Mouse (Mus musculus) cerebellum, adult 18-20 months (tissue): ENCODE data around the gene Cldn11.
"Not testable (repeated sequence)": the region's sequence is repeated elsewhere in the genome, so short reads cannot be mapped to it uniquely, and the experiment has no call there.

Experiments used
- DNase-seq, 2 experiments: peaks; one replicate each; pipeline ENCODE4 v3.0.0; 2021

The Cldn11 gene

DNA sequence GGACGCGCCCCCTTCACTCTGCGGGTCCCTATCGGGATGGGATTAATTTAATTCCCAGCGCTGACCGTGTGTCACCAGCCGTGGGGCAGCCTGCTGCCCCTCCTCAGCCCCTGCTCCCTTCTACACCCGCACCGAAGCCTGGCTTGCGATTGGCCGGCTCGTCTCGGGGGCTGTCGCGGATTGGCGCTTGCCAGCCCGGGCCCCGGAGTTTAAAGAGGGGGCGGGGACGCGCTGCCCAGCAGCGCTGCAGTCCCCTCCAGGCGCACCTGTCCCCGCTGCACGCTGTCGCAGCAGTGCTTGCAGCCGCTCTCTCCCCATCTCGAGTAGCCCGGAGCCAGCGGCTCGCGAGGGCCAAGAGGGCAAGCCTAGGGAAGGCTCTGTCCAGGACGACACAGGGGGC lies at the start of gene Cldn11:
Gene Cldn11 (plus strand): TSS at position 215 of the 400 bp plus-strand sequence.
- peak; percentile 31 to 35 for DNase-seq

DNA sequence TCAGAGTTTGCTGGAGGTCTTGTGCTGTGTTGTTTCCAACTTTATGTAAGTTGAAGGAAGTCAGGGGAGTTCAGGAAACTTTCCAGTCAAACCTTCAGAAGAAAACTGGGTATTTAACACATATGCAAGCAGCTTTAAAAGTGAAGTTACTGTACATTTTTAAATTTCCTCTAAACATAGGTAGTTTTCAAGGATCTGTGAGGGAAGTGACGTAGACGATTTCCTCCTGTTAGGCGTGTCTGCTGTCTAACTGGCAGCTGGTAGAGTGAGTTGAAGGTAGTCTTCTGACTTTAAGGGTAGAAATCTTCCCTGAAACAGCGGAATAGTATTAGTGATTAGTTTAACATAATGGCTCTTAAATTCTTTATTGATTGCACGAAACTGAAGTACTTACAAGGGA lies 49.7 kb upstream of the Cldn11 start:
- DNase-seq: no peak

DNA sequence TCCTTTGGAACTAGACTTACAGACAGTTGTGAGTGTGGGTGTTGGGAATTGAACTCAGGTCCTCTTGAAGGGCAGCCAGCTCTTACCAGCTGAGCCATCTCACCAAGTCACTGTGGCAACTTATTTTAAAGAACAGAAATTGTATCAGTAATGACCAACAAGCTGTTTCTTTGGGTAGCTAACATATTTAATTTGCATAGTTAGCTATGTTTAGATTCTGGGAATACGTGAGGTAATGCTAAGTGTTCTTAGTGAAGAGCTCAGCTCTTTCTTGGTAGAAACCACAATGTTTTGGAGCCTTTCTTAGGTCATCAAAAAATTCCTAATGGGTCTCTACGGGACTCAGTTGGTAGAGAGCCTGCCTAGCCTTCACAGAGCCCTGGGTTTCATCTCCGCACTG lies 48.9 kb upstream of the Cldn11 start:
- no peak for DNase-seq

DNA sequence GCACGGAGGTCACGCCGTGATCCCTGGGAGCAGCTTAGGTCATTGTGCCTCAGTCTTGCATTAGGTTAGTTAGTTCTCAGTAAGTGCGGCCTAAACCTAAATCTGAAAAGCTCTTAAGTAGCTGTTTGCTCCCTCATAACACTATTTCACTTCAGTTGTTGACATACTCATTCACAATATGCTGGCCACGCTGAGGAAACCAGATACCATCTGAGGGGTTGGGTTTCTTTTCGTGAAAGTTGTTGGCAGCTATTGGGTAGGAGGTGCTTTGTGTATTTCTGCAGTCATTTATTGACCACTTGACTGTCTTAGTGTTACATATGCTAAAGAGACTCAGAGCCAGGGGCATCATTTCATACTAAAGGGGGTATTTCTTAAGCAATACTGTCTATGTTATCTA lies 44.8 kb upstream of the Cldn11 start:
- DNase-seq: no peak

DNA sequence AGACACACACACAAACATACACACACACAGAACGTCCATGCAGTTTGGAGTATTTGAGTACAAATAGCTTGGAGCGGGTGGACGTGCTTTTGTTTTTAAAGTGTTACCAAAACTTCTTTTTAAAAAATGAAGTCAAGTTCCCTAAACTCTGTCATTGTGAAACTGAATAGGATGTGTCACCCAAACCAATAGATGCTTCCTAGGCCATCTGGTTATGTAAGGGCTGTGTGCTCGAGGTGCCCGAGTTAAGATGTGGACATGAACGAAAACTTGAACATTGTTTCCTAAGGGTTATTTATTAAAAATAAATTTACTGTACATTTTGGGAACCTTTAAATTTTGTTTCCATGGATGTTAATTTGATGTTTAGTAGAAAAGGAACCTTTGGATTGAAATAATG lies 43.1 kb upstream of the Cldn11 start:
- DNase-seq: no peak

DNA sequence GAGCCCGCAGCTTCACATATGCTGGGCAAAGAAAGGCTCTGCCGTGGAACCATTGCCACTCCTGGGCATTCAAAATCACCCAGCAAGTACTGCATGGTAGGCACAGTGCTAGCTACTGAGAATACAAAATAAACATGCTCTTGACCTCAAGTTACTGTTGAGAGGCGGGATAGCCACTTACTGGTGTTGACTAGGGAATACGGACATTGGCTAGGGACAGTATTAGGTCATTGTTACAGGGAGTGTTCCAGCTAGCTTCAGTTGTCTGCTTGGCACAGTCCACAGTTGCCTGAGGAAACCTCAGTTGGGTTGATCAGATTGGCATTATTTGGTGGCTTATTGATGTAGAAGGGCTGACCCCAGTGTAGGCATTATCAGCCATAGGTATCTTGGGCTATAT lies 42.0 kb upstream of the Cldn11 start:
- no peak for DNase-seq

DNA sequence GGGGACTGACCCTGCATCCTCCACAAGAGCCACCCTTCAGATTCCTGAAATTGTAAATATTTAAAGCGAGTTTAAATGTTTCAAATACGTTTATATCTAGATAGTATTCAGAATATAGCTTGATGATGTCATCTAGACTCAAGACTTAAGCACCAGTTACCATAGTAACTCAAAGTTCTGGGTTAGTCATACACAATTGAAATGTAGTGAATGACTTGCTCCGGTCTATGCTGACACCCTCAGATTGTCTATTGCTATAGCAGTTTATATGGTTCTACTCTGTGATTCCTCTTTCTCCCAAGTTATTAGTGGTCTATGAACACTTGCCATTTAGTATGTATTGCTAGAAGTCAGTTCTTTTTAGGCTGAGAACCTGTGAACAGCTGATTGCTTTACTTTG lies 40.6 kb upstream of the Cldn11 start:
- DNase-seq: no peak

DNA sequence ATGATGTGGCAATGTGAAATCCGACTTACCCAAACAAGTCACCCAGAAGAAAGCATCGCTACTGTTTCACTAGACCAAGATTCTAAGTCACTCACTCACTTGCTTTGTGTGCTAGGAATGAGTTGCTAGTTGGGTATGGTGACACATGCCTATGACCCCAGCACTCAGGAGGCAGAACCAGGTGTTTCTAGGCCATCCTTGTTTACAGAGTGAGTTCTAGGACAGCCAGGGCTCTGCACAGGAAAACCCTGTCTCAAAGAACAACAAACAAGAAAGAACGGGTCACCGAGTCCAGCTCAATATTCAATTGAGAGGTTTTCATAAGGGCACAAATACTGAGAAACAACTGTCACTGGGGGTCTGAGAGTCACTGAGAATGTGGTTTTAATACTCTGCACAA lies 26.6 kb upstream of the Cldn11 start:
- no peak for DNase-seq

DNA sequence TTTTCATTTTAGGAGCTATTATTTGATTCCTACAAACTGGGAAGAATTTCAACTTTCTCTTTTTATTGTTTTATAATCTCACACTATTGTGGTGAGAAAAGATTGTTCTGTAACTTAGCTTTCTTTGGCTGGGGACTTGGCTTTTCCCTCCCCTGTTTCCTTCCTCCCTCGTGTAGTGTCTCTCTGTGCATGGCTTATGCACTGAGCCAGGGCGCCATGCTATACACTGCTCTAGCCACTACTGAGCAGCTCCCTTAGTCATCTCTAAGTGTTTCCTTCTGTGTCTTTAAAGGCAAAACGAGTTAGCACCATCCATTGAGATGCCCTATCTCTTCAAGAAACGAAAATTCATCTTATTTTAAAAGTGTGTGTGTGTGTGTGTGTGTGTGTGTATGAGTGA lies 23.4 kb upstream of the Cldn11 start:
- no peak for DNase-seq

DNA sequence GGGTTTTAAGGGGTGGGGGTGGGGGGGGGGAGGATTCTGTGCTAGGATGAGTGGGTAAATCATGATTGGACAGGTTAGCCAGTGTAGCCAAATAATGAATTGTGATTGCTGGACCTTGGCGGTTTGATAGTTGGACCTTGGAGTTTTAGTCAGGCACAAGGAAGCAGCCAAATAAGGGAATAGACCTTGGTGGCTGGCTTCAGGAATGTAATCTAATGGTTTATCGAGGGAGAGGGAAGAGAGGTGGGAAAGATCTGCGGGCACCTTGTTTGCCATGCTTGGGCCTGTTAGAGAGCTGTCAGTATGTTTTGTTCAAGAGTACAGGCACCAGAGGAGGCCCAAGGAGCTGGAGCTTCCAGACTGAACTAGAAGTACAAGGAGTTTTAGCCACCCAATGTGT lies 22.9 kb upstream of the Cldn11 start:
- DNase-seq: no peak

DNA sequence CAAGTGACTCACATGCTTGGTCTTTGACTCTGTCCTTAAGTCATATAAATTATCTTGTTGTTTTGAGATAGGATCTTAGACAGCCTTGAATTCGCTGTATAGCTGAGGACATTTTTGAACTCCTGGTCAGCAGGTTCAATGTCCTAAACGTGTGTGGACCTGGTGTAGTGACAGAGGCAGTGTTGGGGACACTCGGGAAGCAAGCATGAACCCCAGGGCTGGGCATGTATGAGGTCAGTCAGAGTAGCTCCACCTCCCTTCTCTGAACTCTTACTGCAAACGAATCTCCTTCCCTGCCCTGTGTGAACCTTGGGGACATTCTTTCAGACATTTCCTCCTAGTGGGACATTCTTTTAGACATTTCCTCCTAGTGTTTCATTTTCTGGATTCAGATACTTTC lies 20.0 kb upstream of the Cldn11 start:
- no peak for DNase-seq

DNA sequence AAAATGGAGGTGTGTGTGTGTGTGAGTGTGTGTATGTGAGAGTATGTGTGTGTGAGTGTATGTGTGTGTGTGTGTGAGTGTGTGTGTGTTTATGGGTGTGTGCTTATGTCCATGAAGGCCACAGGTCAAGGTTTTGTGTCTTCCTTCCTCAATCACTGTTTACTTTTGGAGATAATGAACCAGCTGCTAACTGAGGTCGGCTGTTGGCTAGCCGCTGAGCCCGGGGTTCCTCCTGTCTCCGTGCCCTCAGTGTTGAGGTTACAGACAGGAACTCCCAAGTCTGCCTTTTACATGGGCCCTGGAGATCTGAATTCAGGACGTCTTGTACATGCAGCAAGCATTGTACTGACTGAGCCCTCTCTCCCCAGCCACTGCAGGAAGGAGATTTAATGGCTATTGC lies 16.1 kb upstream of the Cldn11 start:
- no peak for DNase-seq

DNA sequence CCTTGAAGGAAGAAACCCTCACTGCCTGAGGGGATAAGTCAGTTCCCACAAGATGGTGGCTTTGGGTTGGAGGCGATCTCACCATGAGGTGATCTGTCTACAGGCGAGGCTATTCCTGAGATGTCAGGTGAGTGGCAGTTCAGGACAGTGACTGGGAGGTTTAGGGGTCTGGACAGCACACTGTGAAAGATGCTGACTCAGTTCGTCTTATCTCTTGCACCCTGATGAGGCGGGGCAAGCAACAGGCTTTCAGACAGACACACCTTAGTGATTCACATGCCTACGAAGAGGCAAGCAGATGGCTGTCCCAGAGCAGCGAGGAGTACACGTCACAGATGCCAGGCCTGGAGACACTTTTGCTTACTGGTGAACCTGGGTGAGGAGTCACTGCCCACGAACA lies 15.5 kb upstream of the Cldn11 start:
- DNase-seq: no peak

DNA sequence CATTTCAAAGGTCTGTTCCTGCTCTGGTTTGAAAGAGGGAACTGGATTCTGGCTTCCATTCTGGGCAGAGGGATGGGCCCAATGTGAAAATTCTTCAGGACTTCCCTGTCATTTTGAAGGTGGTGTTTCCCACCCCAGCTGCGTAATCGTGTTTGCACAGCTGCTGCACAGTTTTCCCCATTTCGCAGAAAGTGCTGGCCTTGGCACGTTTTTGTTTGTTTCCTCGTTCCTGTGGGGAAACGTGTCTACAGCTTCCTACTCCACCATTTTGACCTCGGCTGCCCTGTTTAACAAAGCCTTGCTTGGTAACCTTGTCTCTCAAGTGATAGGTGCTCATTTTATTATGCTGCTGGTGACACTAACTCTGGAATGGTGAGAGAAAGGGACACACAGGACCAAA lies 15.0 kb upstream of the Cldn11 start:
- DNase-seq: no peak

DNA sequence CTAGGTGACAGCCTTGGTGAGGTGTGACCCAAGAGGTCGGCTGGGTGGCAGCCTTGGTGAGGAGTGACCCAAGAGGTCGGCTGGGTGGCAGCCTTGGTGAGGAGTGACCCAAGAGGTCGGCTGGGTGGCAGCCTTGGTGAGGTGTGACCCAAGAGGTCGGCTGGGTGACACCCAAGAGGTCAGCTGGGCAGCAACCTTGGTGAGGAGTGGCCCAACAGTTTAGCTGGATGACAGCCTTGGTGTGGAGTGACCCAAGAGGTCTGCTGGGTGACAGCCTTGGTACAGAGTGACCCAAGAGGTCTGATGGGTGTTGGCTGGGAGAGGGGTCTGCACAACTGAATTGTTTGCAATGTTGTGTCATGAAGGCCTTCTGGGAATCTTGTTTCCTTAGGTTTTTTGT lies 13.1 kb upstream of the Cldn11 start:
- DNase-seq: not testable (repeated sequence)

DNA sequence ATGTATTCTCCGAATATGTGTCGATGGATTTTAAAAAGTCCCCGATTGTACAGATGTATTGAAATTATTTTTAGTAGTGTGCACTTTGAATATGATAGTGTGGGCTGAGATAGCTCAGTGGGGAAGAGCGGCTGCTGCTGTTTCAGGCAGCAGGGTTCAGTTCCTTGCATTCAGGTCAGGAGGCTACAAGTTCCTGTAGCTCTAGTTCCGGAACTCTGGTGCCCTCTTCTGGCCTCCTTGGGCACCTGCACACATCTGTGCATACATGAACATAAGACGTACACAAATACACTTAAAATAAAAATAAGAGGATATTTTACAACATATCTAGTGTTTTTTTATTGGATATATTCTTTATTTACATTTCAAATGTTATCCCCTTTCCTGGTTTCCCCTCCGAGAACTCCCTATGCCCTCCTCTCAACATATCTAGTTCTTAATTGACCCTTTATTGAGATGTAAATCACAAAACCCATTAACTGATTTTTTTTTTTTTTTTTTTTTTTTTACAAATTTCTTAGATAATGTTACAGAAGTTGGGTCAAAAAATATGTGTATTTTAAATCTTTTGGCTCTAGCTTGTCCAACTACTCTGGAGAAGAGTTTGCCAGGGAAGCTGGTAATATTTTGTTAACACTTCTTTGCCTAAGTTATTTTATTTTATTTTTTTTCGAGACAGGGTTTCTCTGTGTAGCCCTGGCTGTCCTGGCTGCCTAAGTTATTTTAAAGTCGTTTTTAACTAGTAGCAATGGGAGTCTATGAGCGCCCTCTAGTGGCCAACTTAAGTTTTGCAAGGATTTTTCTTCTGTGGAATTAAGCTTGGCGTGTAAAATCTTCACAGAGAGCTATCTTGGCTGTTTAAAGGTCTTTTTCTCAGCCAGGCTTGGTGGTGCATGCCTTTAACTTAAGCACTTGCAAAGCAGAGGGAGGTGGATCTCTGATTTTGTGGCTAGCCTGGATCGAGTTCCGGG lies 11.0 kb upstream of the Cldn11 start:
- peak; percentile 58 to 77 for DNase-seq

DNA sequence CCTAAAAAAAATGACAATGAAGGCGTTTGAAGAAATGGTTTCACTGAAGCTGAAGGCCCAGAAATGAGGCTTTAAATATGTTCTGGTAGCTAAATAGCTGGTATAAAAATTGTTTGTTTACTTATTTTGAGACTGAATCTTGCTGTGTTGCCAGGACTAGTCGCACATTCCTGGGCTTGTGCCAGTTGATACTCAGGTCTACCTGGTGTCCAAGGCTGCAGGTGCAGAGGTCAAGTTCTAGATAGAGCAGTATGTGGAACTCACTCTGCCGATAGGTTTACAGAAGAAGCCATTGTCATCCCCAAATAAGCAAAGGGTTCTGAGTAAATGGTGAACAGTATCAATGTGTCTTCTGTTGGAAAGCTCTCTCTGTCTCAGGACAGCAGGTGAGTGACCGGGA lies 8.1 kb upstream of the Cldn11 start:
- DNase-seq: no peak

DNA sequence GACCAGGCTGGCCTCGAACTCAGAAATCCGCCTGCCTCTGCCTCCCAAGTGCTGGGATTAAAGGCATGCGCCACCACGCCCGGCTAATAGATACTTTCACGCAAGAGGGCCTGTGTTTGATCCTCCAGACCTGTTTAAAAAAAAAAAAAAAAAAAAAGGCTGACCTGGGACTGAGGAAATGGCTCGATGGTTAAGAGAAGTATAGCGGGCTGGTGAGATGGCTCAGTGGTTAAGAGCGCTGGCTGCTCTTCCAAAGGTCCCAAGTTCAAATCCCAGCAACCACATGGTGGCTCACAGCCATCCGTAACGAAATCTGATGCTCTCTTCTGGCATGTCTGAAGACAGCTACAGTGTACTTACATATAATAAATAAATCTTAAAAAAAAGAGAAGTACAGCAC lies 4.5 kb upstream of the Cldn11 start:
- DNase-seq: not testable (repeated sequence)

DNA sequence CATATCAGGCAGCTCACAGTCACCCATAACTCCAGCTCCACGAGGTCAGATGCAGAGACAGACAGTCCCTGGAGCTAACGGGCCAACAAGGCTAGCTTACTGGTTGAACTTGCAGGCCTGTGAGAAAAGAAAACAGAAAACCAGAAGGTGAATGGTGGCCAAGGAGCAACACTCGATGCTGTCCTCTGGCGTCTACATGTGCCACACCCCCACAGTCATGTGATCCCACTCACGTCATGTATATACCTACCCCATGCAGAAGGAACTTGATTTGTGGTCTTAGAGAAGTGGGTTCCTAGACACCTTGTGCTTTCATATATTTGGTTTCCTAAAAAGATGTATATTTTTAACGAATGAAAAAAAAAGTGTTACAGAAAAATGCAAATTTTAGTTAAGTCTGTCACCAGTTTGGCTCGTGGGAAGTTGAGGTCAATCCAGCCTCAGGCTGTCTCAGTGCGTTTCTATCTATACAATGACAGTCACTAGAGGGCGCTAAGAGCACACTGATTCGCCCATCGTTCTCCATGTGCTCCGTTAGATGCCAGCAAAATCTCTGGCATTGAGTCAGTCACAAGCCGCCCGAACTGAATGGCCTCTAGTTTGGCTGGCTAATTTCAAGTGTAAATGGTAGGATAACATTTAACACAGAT lies 4.0 kb upstream of the Cldn11 start:
- peak; percentile 83 to 84 for DNase-seq

DNA sequence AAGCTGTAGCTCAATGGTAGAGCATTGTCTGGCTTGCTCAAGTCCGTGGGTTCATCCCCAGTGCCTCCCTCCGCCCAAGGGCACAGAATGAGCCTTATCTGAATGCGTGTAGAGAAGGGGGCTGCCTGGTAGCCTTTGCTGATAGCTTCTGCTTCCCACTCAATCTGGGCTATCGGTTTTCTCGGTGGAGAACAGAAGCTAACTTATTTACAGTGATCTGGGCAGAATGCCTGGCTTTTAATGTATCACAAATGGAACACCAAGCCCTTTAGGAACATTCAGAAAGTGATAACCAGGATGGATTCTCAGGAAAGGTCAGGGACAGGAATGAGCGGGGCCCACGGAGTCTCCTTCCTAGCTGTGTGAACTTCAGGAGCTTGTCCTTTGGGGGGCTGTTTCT lies 1.1 kb upstream of the Cldn11 start:
- no peak for DNase-seq

DNA sequence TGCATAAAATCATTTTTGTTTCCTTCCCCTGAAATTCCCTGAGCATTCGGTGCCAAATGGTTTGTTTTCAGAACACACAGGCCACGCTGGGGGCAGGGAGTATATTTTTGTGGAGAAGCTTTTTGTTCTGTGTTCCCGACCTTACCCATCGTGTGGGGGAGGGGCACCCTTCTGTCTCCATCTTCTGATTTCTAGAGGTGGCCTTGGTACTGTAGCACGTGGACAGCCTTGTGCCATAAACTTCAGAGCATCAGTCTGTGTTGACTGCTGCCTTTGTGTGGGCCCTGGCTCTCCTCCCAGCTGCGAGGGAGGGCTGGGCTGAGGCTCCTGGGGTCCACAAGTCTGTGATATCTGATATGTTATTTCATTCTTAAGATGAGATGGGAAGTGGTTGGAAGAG lies 2.4 kb downstream of the Cldn11 start:
- no peak for DNase-seq

DNA sequence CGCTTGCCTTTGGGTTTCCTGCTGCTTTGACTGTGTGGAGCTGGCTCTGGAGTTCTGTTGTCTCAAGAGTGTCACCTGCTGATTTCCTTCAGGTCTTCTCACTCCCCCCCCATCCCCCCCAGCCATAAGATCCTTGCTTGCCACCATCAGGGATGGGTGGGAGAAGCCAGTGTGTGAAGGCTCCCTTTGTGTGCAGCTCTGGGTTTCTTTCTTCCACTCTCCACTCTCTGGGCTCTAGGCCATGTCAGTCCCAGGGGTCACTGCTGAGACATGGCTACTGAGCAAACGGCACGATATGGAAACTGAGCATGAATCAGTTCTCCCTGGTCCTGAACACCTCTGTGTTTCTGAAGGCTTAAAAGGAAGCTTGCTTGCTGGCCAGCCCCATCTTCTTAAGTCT lies 6.4 kb downstream of the Cldn11 start:
- no peak for DNase-seq

DNA sequence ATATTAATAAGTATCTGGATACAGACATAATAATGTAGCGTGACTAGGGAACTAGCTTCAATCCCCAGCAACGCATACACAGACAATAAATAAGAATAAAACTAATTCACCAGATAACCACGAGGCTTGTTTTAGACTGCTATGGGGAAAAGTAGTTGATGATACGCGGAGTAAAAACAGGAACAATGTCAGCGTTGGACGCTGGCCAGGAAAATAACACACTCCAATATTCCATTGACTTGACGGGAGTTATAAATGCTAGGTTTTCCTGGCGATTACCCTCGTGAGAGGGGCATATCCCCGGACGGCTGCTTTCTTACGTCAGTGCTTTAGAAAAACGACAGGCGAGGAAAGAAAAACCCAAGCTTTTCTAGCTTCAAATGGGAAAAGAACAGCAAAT lies 8.1 kb downstream of the Cldn11 start:
- DNase-seq: no peak

DNA sequence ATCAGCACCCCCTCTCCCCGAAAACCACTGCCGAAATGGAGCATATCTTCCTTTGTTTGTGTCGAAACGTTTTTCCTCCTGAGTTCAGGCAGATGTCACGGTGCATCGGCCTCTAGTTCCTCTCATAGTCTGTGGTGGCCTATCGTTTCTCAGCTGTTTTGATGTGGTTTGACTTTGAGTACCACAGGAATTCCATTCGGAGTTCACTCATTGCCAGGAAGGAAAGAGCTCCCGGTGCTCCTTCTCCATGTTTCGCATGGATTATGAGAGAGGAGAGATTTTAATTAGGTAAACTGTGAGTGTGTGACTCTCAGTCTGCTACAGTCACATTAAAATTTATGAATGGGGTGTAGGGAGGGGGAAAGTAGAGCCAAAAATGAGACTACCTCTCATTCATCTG lies 10.3 kb downstream of the Cldn11 start:
- no peak for DNase-seq

DNA sequence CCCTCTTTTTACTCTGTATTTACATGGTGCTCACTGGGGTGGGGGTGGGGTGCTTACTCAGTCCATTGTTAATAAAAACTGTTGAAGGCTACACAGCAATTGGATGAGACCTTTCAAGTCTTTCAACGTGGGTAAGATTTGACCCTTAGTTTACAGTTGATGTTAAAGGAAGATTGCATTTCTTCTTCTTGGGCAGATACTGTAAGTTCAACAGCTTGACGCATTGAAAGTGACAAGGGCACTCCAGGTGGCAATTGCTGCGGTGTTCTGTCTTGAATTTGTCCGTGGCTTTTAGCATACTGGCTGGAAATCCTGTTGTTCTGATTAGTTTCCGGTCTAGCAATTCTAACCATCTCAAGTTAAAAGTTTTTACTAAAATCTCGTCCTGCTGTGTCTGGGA lies 11.6 kb downstream of the Cldn11 start:
- DNase-seq: no peak
